In the genomic region with DNA sequence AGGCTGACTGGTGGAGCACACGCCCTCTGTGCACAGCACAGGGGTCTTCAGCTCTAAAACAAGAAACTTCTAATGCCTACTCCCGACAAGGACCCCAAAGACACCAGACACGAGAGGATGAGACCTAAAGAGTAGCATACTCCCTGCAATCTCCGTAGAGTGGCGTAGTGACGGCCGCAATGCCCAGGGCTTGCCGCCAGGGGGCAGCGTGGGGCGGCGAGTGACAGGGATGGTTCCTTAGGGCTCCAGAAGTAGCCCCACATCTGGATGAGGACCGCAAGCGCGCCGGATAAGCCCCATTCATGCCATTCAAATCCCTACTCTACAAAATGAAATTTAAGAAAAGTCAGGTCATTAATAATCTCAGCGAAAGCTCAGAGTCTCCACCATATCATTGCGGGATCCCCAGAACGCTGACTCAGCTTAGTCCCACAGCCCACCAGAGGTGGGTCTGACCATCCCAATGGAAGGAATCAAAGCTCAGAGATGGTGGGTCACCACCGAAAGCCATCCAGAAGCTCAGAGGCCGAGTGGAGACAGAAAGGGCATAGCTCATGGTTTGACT, we compare ENCODE assay signal across 10 mouse cellular contexts. TPM values are rescaled to one million over a fixed set of nuclear protein-coding genes. Genes with fewer than 3 reads are reported as not detected.
A peak's percentile ranks its signal among the peaks of the same experiment; 100 is the strongest.
DNase-seq lines count a peak whose midpoint lies in the region; ATAC-seq and TF ChIP-seq lines count a peak whose summit lies in the region.
"Had no signal": no experiment of that assay in that cellular context is flagged by ENCODE, and none has a peak within 500 bp of the region (broad histone marks: within the 10 kb centered on the region; RNA-seq: fewer than 3 reads in every experiment).

No protein-coding gene starts in this region.

- peak; percentile 99 for TF ChIP-seq CTCF in testis, adult 2 months (IDR thresholded peaks at IDR 0.05; ENCODE audit: control insufficient read depth, insufficient read depth, insufficient replicate concordance, low read depth, low read length)

- TF ChIP-seq POLR2A in testis, adult 2 months (IDR thresholded peaks at IDR 0.05; ENCODE audit: control insufficient read depth, low read depth, low read length) = no peak

- WGBS in hindbrain, embryonic 10.5 days = 37% methylated on average over 20 of the region's 20 CpGs
- 38% methylated on average over 20 of the region's 20 CpGs for WGBS in hindbrain, embryonic 13.5 days

- H3K9ac ChIP-seq in hindbrain, embryonic 13.5 days = no peak overlapping the region

- H3K9me3 ChIP-seq in hindbrain, embryonic 10.5 days = no peaks in the 10 kb centered on the region
- no peaks in the 10 kb centered on the region for H3K9me3 ChIP-seq in hindbrain, embryonic 13.5 days

- no peaks in the 10 kb centered on the region for H3K36me3 ChIP-seq in hindbrain, embryonic 10.5 days
- no peaks in the 10 kb centered on the region for H3K36me3 ChIP-seq in hindbrain, embryonic 13.5 days
- no peaks in the 10 kb centered on the region for H3K36me3 ChIP-seq in testis, adult 2 months (ENCODE audit: control insufficient read depth, insufficient read depth, low read length)

- peak; percentile 69 for DNase-seq in hindbrain, embryonic 10.5 days (ENCODE audit: low spot score)
- DNase-seq in right cerebral cortex, postnatal 4 days = peak; percentile 65
- DNase-seq in right cerebral cortex, adult 2 months (ENCODE audit: low spot score in 2 of 2) = no peak
- peak; percentile 55 for DNase-seq in adrenal gland, postnatal 25 days
- peak; percentile 67 for DNase-seq in induced T-regulatory cell, adult 2 months (ENCODE audit: low read depth)

- no peak for ATAC-seq in hindbrain, embryonic 13.5 days (ENCODE audit: low FRiP score)
- no peak for ATAC-seq in frontal cortex, adult (ENCODE audit: low TSS enrichment)

- no peak overlapping the region for H3K4me3 ChIP-seq in hindbrain, embryonic 10.5 days
- H3K4me3 ChIP-seq in hindbrain, embryonic 13.5 days = no peak overlapping the region
- H3K4me3 ChIP-seq in testis, adult 2 months (ENCODE audit: control insufficient read depth, low read depth, low read length) = no peak overlapping the region

- H3K27ac ChIP-seq in hindbrain, embryonic 10.5 days = peak overlapping the region; percentile 57; the same call in 1 of the 2 replicates
- no peak overlapping the region for H3K27ac ChIP-seq in hindbrain, embryonic 13.5 days
- no peak overlapping the region for H3K27ac ChIP-seq in testis, adult 2 months (ENCODE audit: control insufficient read depth, insufficient read depth, low read depth, low read length)

- peaks cover 55% of the 10 kb centered on the region for H3K4me1 ChIP-seq in hindbrain, embryonic 10.5 days (replicated peaks)
- H3K4me1 ChIP-seq in hindbrain, embryonic 13.5 days (replicated peaks) = peaks cover 35% of the 10 kb centered on the region
- peaks cover 7% of the 10 kb centered on the region for H3K4me1 ChIP-seq in testis, adult 2 months (ENCODE audit: control insufficient read depth, insufficient read depth, low read length)

- H3K27me3 ChIP-seq in hindbrain, embryonic 10.5 days (ENCODE audit: insufficient read depth, poor library complexity, severe bottlenecking) = peaks cover 21% of the 10 kb centered on the region
- H3K27me3 ChIP-seq in hindbrain, embryonic 13.5 days = 0 out of 2 replicates have a peak, but pooled peaks cover 8% of the 10 kb centered on the region
- no peaks in the 10 kb centered on the region for H3K27me3 ChIP-seq in testis, adult 2 months (ENCODE audit: control insufficient read depth, insufficient read depth, low read length)

- no peak overlapping the region for H3K4me2 ChIP-seq in hindbrain, embryonic 13.5 days

RNA-seq across cellular contexts. Expression of gene Enpp7, which starts 16.4 kb away (rescaled TPM):
- polyA plus RNA-seq in hindbrain, embryonic 10.5 days (2016; fragmentation: Nextera tagmentation; extraction: Ambion mirVana) = not detected in 2 replicates
- polyA plus RNA-seq in hindbrain, embryonic 13.5 days (2015; fragmentation: Nextera tagmentation; extraction: Ambion mirVana) = not detected in 2 replicates
- total RNA-seq in adrenal gland, postnatal 25 days (2021) = not detected in 2 replicates
- polyA plus RNA-seq in testis, adult 2 months (2012; rRNA removed) = 0.08 TPM in 1 of 2 replicates, not detected in the other
- total RNA-seq: left cerebral cortex, postnatal 25 days had no signal
- polyA plus RNA-seq: embryonic facial prominence, embryonic 14.5 days had no signal

RNA-seq across cellular contexts. Expression of gene Cbx2, which starts 51.2 kb away (rescaled TPM):
- 86.6 and 112 TPM in 2 replicates for polyA plus RNA-seq in hindbrain, embryonic 10.5 days (2016; fragmentation: Nextera tagmentation; extraction: Ambion mirVana)
- 20.3 and 24.2 TPM in 2 replicates for polyA plus RNA-seq in hindbrain, embryonic 13.5 days (2015; fragmentation: Nextera tagmentation; extraction: Ambion mirVana)
- total RNA-seq in adrenal gland, postnatal 25 days (2021) = 8.9 and 9.8 TPM in 2 replicates
- polyA plus RNA-seq in testis, adult 2 months (2012; rRNA removed) = 2.3 and 2.4 TPM in 2 replicates

Comparison
In these comparisons a context has a peak if more than half of its experiments do, and no peak if none do; other contexts are left out.
1. DNase-seq: peak in hindbrain, embryonic 10.5 days (single experiment), right cerebral cortex, postnatal 4 days (single experiment), adrenal gland, postnatal 25 days (single experiment) and induced T-regulatory cell, adult 2 months (single experiment); none in right cerebral cortex, adult 2 months (0 of 2).